Mouse (Mus musculus): ENCODE data around the gene Magi1. TPM values are rescaled to one million over a fixed set of nuclear protein-coding genes. Genes with fewer than 3 reads are reported as not detected.
A peak's percentile ranks its signal among the peaks of the same experiment; 100 is the strongest.
"Not testable (repeated sequence)": the region's sequence is repeated elsewhere in the genome, so short reads cannot be mapped to it uniquely, and the experiment has no call there.

Gene Magi1
- polyA plus RNA-seq, 1 experiment, result 3.4 TPM

DNA sequence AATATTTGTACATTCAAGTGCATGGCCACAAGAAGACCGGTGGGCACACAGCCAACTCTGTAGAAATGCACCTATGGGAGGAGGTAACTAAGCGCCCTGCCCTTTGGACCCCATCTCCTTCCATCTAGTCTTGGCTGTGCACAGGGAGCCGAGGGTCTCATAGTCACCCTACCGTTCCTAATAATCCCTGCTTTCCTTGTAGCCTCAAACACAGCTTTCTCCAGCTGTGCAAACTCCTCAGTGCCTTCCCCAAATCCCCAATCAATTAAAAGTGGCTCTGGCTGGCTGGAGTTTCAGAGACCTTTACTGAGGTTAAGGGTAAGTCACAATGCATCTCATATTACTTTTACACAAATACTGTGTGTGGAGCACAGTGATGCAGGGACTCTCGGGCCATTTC, 271.8 kb downstream of the Magi1 start:
- no peak overlapping the region for H3ac ChIP-seq (ENCODE audit: control insufficient read depth, insufficient read length)
- TF ChIP-seq CEBPB (IDR thresholded peaks at IDR 0.05; ENCODE audit: insufficient read depth, poor library complexity, severe bottlenecking) (no peak), REST (IDR thresholded peaks at IDR 0.05; ENCODE audit: insufficient read depth, insufficient read length) (no peak), MAX (IDR thresholded peaks at IDR 0.05; ENCODE audit: low read depth) (no peak), E2F4 (IDR thresholded peaks at IDR 0.05; ENCODE audit: insufficient read depth) (no peak), MYOD1 (IDR thresholded peaks at IDR 0.05; ENCODE audit: control insufficient read depth in 1 of 3, insufficient read length in 2 of 3, low read depth in 2 of 3) (no peak), SRF (IDR thresholded peaks at IDR 0.05; ENCODE audit: control insufficient read depth, insufficient read length, low read depth) (no peak), USF1 (IDR thresholded peaks at IDR 0.05; ENCODE audit: low read depth) (no peak), POLR2A (IDR thresholded peaks at IDR 0.05; ENCODE audit: insufficient read length, low read depth) (no peak), TCF3 (IDR thresholded peaks at IDR 0.05; ENCODE audit: insufficient read length, low read depth) (no peak), POLR2AphosphoS2 (IDR thresholded peaks at IDR 0.05; ENCODE audit: insufficient read length, low read depth) (no peak)
- H3K36me3 ChIP-seq (ENCODE audit: control insufficient read depth, insufficient read depth), result no peaks in the 10 kb centered on the region
- H3K4me3 ChIP-seq, result no peak overlapping the region
- H3K79me2 ChIP-seq (ENCODE audit: control insufficient read depth, insufficient read depth), result no peaks in the 10 kb centered on the region
- H3K4me2 ChIP-seq (ENCODE audit: low read depth), result no peak overlapping the region
- H3K27me3 ChIP-seq (ENCODE audit: control insufficient read depth, insufficient read depth, insufficient read length), result no peaks in the 10 kb centered on the region

DNA sequence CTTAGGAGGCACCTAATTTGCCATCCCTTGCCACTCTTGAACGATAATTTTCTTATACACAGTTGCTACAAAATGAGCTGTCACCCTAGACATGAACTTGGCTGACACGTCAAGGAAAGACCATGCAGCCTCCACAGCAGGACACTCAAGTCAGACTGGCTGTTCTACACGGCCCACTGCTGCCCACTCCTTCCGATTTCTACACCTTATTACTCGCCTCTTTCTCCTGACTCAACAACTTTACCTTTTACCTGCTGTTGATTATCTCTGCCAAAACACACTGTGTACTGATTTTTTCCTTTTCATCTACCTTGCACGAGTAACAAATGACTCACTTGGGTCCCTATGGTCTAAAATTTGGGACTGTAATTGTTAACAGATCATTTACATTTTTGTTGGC, 272.2 kb downstream of the Magi1 start:
- no peaks in the 10 kb centered on the region for H3K36me3 ChIP-seq (ENCODE audit: control insufficient read depth, insufficient read depth)
- no peaks in the 10 kb centered on the region for H3K79me2 ChIP-seq (ENCODE audit: control insufficient read depth, insufficient read depth)
- H3K27me3 ChIP-seq (ENCODE audit: control insufficient read depth, insufficient read depth, insufficient read length), result no peaks in the 10 kb centered on the region
- TF ChIP-seq MYOD1 (IDR thresholded peaks at IDR 0.05; ENCODE audit: control insufficient read depth in 1 of 3, insufficient read length in 2 of 3, low read depth in 2 of 3) (no peak), USF1 (IDR thresholded peaks at IDR 0.05; ENCODE audit: low read depth) (no peak), REST (IDR thresholded peaks at IDR 0.05; ENCODE audit: insufficient read depth, insufficient read length) (no peak), MAX (IDR thresholded peaks at IDR 0.05; ENCODE audit: low read depth) (no peak), CEBPB (IDR thresholded peaks at IDR 0.05; ENCODE audit: insufficient read depth, poor library complexity, severe bottlenecking) (no peak), SRF (IDR thresholded peaks at IDR 0.05; ENCODE audit: control insufficient read depth, insufficient read length, low read depth) (no peak), E2F4 (IDR thresholded peaks at IDR 0.05; ENCODE audit: insufficient read depth) (no peak), MYOG (IDR thresholded peaks at IDR 0.05; ENCODE audit: control insufficient read depth in 1 of 3, insufficient read depth in 1 of 3, insufficient read length in 2 of 3, low read depth in 2 of 3) (no peak), TCF3 (IDR thresholded peaks at IDR 0.05; ENCODE audit: insufficient read length, low read depth) (no peak), POLR2AphosphoS2 (IDR thresholded peaks at IDR 0.05; ENCODE audit: insufficient read length, low read depth) (no peak), TCF12 (IDR thresholded peaks at IDR 0.05; ENCODE audit: insufficient read depth, poor library complexity, severe bottlenecking) (no peak), POLR2A (IDR thresholded peaks at IDR 0.05; ENCODE audit: insufficient read length, low read depth) (no peak)
- no peak overlapping the region for H3K4me2 ChIP-seq (ENCODE audit: low read depth)
- no peak overlapping the region for H3K4me3 ChIP-seq
- no peak overlapping the region for H3ac ChIP-seq (ENCODE audit: control insufficient read depth, insufficient read length)

DNA sequence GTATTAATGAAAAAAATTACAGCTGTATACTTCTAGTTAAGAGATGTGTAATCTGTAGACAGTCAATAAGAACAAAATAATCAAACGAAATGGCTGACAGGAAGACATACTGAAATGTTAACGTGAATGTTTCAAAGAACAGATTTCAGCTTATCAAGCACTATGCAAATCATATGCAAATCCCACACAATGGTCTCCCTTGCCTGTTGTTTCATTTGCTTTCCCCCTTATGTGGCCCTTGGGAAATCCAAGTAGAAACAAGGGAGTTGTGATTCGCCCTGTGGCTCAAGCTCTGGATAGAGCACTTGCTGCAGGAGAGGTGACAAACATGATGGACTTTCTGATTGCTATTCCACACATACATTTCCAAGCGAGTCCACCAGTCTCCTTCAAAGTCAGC, 275.1 kb downstream of the Magi1 start:
- H3K4me3 ChIP-seq, result no peak overlapping the region
- no peaks in the 10 kb centered on the region for H3K79me2 ChIP-seq (ENCODE audit: control insufficient read depth, insufficient read depth)
- H3K4me2 ChIP-seq (ENCODE audit: low read depth), result no peak overlapping the region
- no peaks in the 10 kb centered on the region for H3K36me3 ChIP-seq (ENCODE audit: control insufficient read depth, insufficient read depth)
- no peaks in the 10 kb centered on the region for H3K27me3 ChIP-seq (ENCODE audit: control insufficient read depth, insufficient read depth, insufficient read length)
- no peak overlapping the region for H3ac ChIP-seq (ENCODE audit: control insufficient read depth, insufficient read length)
- no peak for TF ChIP-seq CEBPB (IDR thresholded peaks at IDR 0.05; ENCODE audit: insufficient read depth, poor library complexity, severe bottlenecking)
- TF ChIP-seq TCF3 (IDR thresholded peaks at IDR 0.05; ENCODE audit: insufficient read length, low read depth), result no peak
- TF ChIP-seq REST (IDR thresholded peaks at IDR 0.05; ENCODE audit: insufficient read depth, insufficient read length), result no peak
- TF ChIP-seq SRF (IDR thresholded peaks at IDR 0.05; ENCODE audit: control insufficient read depth, insufficient read length, low read depth), result no peak
- TF ChIP-seq TCF12 (IDR thresholded peaks at IDR 0.05; ENCODE audit: insufficient read depth, poor library complexity, severe bottlenecking), result no peak
- no peak for TF ChIP-seq POLR2AphosphoS2 (IDR thresholded peaks at IDR 0.05; ENCODE audit: insufficient read length, low read depth)
- TF ChIP-seq USF1 (IDR thresholded peaks at IDR 0.05; ENCODE audit: low read depth), result no peak
- no peak for TF ChIP-seq MYOD1 (IDR thresholded peaks at IDR 0.05; ENCODE audit: control insufficient read depth in 1 of 3, insufficient read length in 2 of 3, low read depth in 2 of 3)
- TF ChIP-seq MAX (IDR thresholded peaks at IDR 0.05; ENCODE audit: low read depth), result no peak
- no peak for TF ChIP-seq E2F4 (IDR thresholded peaks at IDR 0.05; ENCODE audit: insufficient read depth)
- TF ChIP-seq MYOG (IDR thresholded peaks at IDR 0.05; ENCODE audit: control insufficient read depth in 1 of 3, insufficient read depth in 1 of 3, insufficient read length in 2 of 3, low read depth in 2 of 3), result no peak

DNA sequence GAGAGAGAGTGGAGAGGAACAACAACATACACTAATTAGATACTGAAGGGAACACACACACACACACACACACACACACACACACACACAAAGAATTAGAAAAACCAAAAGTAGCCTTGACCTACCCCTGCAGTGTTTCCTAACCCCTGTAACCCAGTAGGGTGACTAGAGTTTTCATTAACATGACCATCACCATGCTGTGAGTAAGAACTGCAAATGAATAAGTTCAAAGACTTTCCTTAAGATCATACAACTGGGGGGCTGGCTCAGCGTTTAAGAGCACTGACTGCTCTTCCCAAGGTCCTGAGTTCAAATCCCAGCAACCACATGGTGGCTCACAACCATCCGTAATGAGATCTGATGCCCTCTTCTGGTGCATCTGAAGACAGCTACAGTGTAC, 280.1 kb downstream of the Magi1 start:
- not testable (repeated sequence) for H3K27me3 ChIP-seq (ENCODE audit: control insufficient read depth, insufficient read depth, insufficient read length); H3K4me3 ChIP-seq; H3K36me3 ChIP-seq (ENCODE audit: control insufficient read depth, insufficient read depth); H3K4me2 ChIP-seq (ENCODE audit: low read depth); H3K79me2 ChIP-seq (ENCODE audit: control insufficient read depth, insufficient read depth); H3ac ChIP-seq (ENCODE audit: control insufficient read depth, insufficient read length)

DNA sequence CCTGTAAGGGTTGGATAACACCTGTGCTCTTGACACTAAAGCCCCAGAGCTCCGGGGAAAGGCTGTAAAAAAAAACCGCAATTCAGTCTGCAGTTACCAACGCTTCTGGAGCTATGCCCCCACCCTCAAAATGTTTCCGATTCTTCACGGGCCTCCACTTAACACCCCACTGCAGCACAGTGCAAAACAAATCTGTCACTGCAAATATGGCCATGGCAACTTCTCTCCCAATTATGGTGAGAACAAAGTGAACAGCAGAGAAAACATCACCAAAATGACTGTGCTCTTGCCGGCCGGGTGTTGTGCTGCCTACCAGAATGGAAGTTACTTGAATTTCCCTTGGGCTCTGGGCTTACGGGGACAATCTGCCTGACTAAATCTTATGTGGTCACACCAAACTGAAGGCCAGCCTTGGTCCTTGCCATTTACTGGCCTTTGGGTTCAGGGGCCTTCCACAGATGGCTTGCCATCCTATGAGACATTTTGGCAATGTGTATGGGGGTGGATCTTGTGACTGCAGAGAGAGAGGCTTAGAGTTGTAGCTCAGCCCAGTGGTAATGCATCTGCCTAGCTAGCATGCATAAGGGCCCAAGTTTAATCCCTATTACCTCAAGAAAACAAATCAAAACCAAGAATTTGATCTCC, 286.8 kb downstream of the Magi1 start:
- TF ChIP-seq POLR2A (IDR thresholded peaks at IDR 0.05; ENCODE audit: insufficient read length, low read depth), result no peak
- TF ChIP-seq MAX (IDR thresholded peaks at IDR 0.05; ENCODE audit: low read depth), result no peak
- no peak for TF ChIP-seq REST (IDR thresholded peaks at IDR 0.05; ENCODE audit: insufficient read depth, insufficient read length)
- no peak for TF ChIP-seq TCF3 (IDR thresholded peaks at IDR 0.05; ENCODE audit: insufficient read length, low read depth)
- Histone ChIP-seq H3K79me2 (ENCODE audit: control insufficient read depth, insufficient read depth) (no peaks in the 10 kb centered on the region), H3K4me3 (no peak overlapping the region)

More for the DNA sequence above, 286.8 kb downstream of the Magi1 start:
- peak overlapping the region; percentile 30 for H3K4me2 ChIP-seq (ENCODE audit: low read depth)
- H3ac ChIP-seq (ENCODE audit: control insufficient read depth, insufficient read length), result no peak overlapping the region
- H3K36me3 ChIP-seq (ENCODE audit: control insufficient read depth, insufficient read depth), result no peaks in the 10 kb centered on the region
- no peaks in the 10 kb centered on the region for H3K27me3 ChIP-seq (ENCODE audit: control insufficient read depth, insufficient read depth, insufficient read length)

Measured in myocyte (in vitro differentiated cells).